Mouse (Mus musculus): ENCODE measurements around the gene Tcp1. TPM values are rescaled to one million over a fixed set of nuclear protein-coding genes. Genes with fewer than 3 reads are reported as not detected.
A peak's percentile ranks its signal among the peaks of the same experiment; 100 is the strongest.

The Tcp1 gene
- polyA plus RNA-seq, 1 experiment from 2014 or later: 375 TPM

- no peak overlapping the region for H3K4me3 ChIP-seq (ENCODE audit: low read depth, low read length)
- H3K4me2 ChIP-seq (ENCODE audit: low read depth, low read length): no peak overlapping the region
- H3K9me3 ChIP-seq (ENCODE audit: control insufficient read depth, low read length): no peaks in the 10 kb centered on the region
- H3K36me3 ChIP-seq (ENCODE audit: control insufficient read depth, insufficient read depth, low read length): peaks cover 16% of the 10 kb centered on the region; the same call in 1 of the 2 replicates
- H3K9ac ChIP-seq (replicated peaks; ENCODE audit: low read depth, low read length): no peak overlapping the region
- ATAC-seq (ENCODE audit: low read depth): no peak
- no peaks in the 10 kb centered on the region for H3K4me1 ChIP-seq (ENCODE audit: control insufficient read depth, insufficient read depth, low read length)
- WGBS: 93% methylated on average over 9 of the region's 9 CpGs
- no peak overlapping the region for H3K27ac ChIP-seq (ENCODE audit: low read depth, low read length)
- no peaks in the 10 kb centered on the region for H3K27me3 ChIP-seq (ENCODE audit: control insufficient read depth, insufficient read depth, low read length)
These were observed 9.1 kb upstream of the Tcp1 start for GRCm38 (mm10) chr17:12906436-12906835.

DNA sequence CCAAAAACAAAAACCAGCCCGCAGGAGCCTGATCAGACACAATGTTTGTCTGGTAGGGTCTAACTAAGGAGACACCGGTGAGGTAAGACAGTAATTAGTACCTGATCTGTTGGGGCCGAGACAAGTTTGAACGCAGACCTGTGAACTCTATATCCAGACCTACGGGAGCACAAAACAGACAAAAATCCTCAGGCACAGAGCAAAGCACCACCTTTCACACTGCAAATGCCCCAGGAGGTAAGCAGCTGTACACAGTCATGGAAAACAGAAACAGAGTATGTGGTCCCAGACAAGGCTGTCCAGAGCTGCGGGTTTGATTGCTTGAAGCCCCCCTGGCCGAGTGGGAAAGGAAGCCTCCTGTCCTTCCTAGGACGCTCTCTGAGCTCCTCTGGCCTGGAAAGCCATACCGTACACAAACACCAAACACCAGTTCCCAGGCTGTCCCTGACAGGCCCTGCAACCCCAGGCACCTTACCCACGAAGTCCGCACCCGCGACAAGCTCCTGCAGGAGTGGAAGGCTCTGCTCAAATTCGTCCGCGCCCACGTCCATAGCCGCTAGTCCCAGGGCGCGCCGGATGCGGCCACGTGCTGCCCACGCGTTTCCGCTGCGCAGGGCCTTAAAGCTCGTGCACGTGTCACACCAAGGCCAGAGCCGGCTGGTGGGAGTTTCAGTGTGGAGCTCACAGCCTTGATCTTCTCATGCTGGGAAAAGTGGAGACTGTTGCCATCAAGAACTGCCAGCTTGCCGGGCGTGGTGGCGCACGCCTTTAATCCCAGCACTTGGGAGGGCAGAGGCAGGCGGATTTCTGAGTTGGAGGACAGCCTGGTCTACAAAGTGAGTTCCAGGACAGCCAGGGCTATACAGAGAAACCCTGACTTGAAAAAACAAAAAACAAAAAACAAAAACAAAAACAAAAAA lies 5.9 kb upstream of the Tcp1 start, which contains the start of gene Pnldc1:
Gene Pnldc1, minus strand, starts transcription at position 870 of the 920 bp plus-strand sequence.
- Histone ChIP-seq H3K4me3 (ENCODE audit: low read depth, low read length) (no peak within 1 kb of the TSS), H3K36me3 (ENCODE audit: control insufficient read depth, insufficient read depth, low read length) (peaks cover 31% of the 10 kb centered on the region; the same call in 1 of the 2 replicates), H3K27me3 (ENCODE audit: control insufficient read depth, insufficient read depth, low read length) (no peaks in the 10 kb centered on the region), H3K27ac (ENCODE audit: low read depth, low read length) (no peak within 1 kb of the TSS), H3K9me3 (ENCODE audit: control insufficient read depth, low read length) (no peaks in the 10 kb centered on the region), H3K4me2 (ENCODE audit: low read depth, low read length) (no peak within 1 kb of the TSS), H3K4me1 (ENCODE audit: control insufficient read depth, insufficient read depth, low read length) (no peaks in the 10 kb centered on the region; the same call in 1 of the 2 replicates), H3K9ac (replicated peaks; ENCODE audit: low read depth, low read length) (no peak within 1 kb of the TSS)
- no peak for ATAC-seq (ENCODE audit: low read depth)
- WGBS: 84% methylated on average over 35 of the region's 35 CpGs

DNA sequence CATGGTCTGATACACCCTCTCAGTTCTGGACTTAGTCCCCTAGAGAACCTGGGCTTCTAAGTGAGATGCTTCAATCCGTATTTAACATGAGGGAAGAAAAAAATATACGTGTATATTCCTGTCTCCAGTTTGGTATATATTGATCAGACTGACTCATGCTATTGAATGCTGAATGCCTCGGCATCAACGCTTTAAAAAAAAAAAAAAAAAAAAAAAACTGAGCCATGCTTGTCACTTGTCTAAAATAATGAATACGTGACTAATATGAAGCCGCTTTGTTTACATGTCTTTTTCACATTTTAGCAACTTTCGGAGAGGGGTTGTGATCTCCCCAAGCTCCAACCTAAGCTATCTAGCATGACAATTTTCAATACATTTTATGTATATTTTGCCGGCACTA lies 5.1 kb upstream of the Tcp1 start:
- no peaks in the 10 kb centered on the region for H3K9me3 ChIP-seq (ENCODE audit: control insufficient read depth, low read length)
- 90% methylated on average over 8 of the region's 8 CpGs for WGBS
- no peak overlapping the region for H3K9ac ChIP-seq (replicated peaks; ENCODE audit: low read depth, low read length)
- no peak overlapping the region for H3K4me2 ChIP-seq (ENCODE audit: low read depth, low read length)
- peaks cover 7% of the 10 kb centered on the region; the same call in 1 of the 2 replicates for H3K4me1 ChIP-seq (ENCODE audit: control insufficient read depth, insufficient read depth, low read length)
- H3K36me3 ChIP-seq (ENCODE audit: control insufficient read depth, insufficient read depth, low read length): peaks cover 24% of the 10 kb centered on the region; the same call in 1 of the 2 replicates
- no peak overlapping the region for H3K4me3 ChIP-seq (ENCODE audit: low read depth, low read length)
- no peaks in the 10 kb centered on the region for H3K27me3 ChIP-seq (ENCODE audit: control insufficient read depth, insufficient read depth, low read length)
- H3K27ac ChIP-seq (ENCODE audit: low read depth, low read length): no peak overlapping the region
- ATAC-seq (ENCODE audit: low read depth): no peak

- peak within 1 kb of the TSS; percentile 96 for H3K9ac ChIP-seq (replicated peaks; ENCODE audit: low read depth, low read length)
- H3K27me3 ChIP-seq (ENCODE audit: control insufficient read depth, insufficient read depth, low read length): no peaks in the 10 kb centered on the region
- H3K4me2 ChIP-seq (ENCODE audit: low read depth, low read length): peak within 1 kb of the TSS; percentile 85
- WGBS: under 1% methylated on average over 56 of the region's 56 CpGs
- ATAC-seq (ENCODE audit: low read depth): peak; percentile 99
- peak within 1 kb of the TSS; percentile 88 for H3K27ac ChIP-seq (ENCODE audit: low read depth, low read length)
- peaks cover 12% of the 10 kb centered on the region; the same call in 1 of the 2 replicates for H3K4me1 ChIP-seq (ENCODE audit: control insufficient read depth, insufficient read depth, low read length)
- H3K4me3 ChIP-seq (ENCODE audit: low read depth, low read length): peak within 1 kb of the TSS; percentile 95
- H3K9me3 ChIP-seq (ENCODE audit: control insufficient read depth, low read length): no peaks in the 10 kb centered on the region
- peaks cover 40% of the 10 kb centered on the region for H3K36me3 ChIP-seq (ENCODE audit: control insufficient read depth, insufficient read depth, low read length)
These were observed 531 bp downstream of the Tcp1 start, which contains the start of gene Mrpl18 for GRCm38 (mm10) chr17:12915881-12916583. Mrpl18 (minus strand) TSS chr17:12916345.

DNA sequence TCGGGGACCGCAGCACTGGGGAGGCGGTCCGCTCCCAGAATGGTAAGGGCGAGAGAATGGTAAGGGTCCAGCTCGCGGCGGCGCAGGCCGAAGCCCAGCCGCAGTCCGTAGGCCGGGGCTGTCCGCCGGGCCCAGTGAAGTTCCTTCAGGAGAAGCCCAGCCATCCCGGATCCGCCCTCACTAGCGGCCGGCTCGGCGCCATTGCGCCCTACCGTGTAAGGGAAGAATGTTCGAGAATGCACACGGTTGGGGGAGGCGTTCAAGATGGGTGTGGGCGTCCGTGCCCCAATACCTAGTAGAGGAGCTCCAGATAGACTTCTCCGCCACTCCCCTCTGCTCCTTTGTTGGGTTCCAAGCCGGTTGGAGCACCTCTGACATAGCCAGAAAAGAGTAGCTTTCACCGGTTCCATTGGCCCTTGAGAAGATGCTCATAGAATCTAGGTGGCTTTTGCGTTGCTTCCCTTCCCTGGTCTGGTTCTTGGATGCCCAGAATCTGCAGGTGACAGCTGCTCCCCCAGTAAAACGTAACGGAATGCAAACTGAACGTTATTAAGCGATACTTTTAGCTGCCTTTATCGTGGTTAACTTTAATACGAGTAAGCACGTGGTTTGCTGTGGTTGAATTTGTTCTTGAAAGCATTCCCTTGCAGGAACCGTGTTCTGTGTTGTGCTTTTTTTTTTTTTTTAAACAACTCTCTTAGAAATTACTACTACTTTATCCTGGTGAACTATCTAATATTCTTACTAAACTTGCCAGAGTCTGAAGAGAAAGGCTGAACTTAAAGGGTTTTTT lies 1.3 kb downstream of the Tcp1 start:
- ATAC-seq (ENCODE audit: low read depth): peak; percentile 42
- H3K9me3 ChIP-seq (ENCODE audit: control insufficient read depth, low read length): no peaks in the 10 kb centered on the region
- H3K4me1 ChIP-seq (ENCODE audit: control insufficient read depth, insufficient read depth, low read length): peaks cover 12% of the 10 kb centered on the region; the same call in 1 of the 2 replicates
- H3K9ac ChIP-seq (replicated peaks; ENCODE audit: low read depth, low read length): peak overlapping the region; percentile 96
- peak overlapping the region; percentile 95 for H3K4me3 ChIP-seq (ENCODE audit: low read depth, low read length)
- peaks cover 42% of the 10 kb centered on the region for H3K36me3 ChIP-seq (ENCODE audit: control insufficient read depth, insufficient read depth, low read length)
- peak overlapping the region; percentile 64 for H3K4me2 ChIP-seq (ENCODE audit: low read depth, low read length)
- WGBS: 1% methylated on average over 40 of the region's 40 CpGs
- peak overlapping the region; percentile 88 for H3K27ac ChIP-seq (ENCODE audit: low read depth, low read length)
- no peaks in the 10 kb centered on the region for H3K27me3 ChIP-seq (ENCODE audit: control insufficient read depth, insufficient read depth, low read length)

DNA sequence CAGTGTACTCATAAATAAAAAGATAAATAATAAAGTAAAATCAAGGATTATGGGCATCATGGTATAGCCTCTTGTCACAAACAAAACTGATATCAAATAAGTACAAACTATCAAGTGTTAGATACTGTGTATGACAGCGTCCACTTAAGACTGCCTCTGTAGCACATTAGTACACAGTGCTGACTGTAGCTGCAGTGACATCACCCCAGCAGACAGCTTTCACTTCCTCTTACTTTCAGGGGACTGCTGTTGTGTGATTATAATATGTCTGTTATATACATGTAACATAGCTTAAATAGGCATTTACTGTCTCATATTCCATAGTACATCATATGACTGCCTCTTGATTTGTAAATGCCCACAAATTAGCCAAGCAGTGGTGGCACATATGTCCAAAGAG lies 5.6 kb downstream of the Tcp1 start:
- WGBS: 90% methylated on average over 1 of the region's 1 CpGs
- no peaks in the 10 kb centered on the region for H3K27me3 ChIP-seq (ENCODE audit: control insufficient read depth, insufficient read depth, low read length)
- peaks cover 5% of the 10 kb centered on the region; the same call in 1 of the 2 replicates for H3K4me1 ChIP-seq (ENCODE audit: control insufficient read depth, insufficient read depth, low read length)
- H3K27ac ChIP-seq (ENCODE audit: low read depth, low read length): no peak overlapping the region
- no peak overlapping the region for H3K4me2 ChIP-seq (ENCODE audit: low read depth, low read length)
- H3K4me3 ChIP-seq (ENCODE audit: low read depth, low read length): no peak overlapping the region
- no peak overlapping the region for H3K9ac ChIP-seq (replicated peaks; ENCODE audit: low read depth, low read length)
- no peak for ATAC-seq (ENCODE audit: low read depth)
- peaks cover 66% of the 10 kb centered on the region for H3K36me3 ChIP-seq (ENCODE audit: control insufficient read depth, insufficient read depth, low read length)
- H3K9me3 ChIP-seq (ENCODE audit: control insufficient read depth, low read length): no peaks in the 10 kb centered on the region

GRCm38 (mm10) chr17:12925001-12925400 lies 9.5 kb downstream of the Tcp1 start:
- ATAC-seq (ENCODE audit: low read depth): no peak
- WGBS: 95% methylated on average over 3 of the region's 3 CpGs
- Histone ChIP-seq H3K9me3 (ENCODE audit: control insufficient read depth, low read length) (no peaks in the 10 kb centered on the region), H3K27ac (ENCODE audit: low read depth, low read length) (no peak overlapping the region), H3K4me3 (ENCODE audit: low read depth, low read length) (no peak overlapping the region), H3K9ac (replicated peaks; ENCODE audit: low read depth, low read length) (no peak overlapping the region), H3K4me1 (ENCODE audit: control insufficient read depth, insufficient read depth, low read length) (no peaks in the 10 kb centered on the region), H3K27me3 (ENCODE audit: control insufficient read depth, insufficient read depth, low read length) (no peaks in the 10 kb centered on the region), H3K36me3 (ENCODE audit: control insufficient read depth, insufficient read depth, low read length) (peaks cover 56% of the 10 kb centered on the region), H3K4me2 (ENCODE audit: low read depth, low read length) (no peak overlapping the region)

GRCm38 (mm10) chr17:12925703-12926180 lies 10.2 kb downstream of the Tcp1 start:
- peaks cover 48% of the 10 kb centered on the region for H3K36me3 ChIP-seq (ENCODE audit: control insufficient read depth, insufficient read depth, low read length)
- no peaks in the 10 kb centered on the region for H3K4me1 ChIP-seq (ENCODE audit: control insufficient read depth, insufficient read depth, low read length)
- WGBS: 86% methylated on average over 8 of the region's 8 CpGs
- no peak for ATAC-seq (ENCODE audit: low read depth)
- H3K4me2 ChIP-seq (ENCODE audit: low read depth, low read length): no peak overlapping the region
- no peak overlapping the region for H3K4me3 ChIP-seq (ENCODE audit: low read depth, low read length)
- H3K27me3 ChIP-seq (ENCODE audit: control insufficient read depth, insufficient read depth, low read length): no peaks in the 10 kb centered on the region
- H3K9ac ChIP-seq (replicated peaks; ENCODE audit: low read depth, low read length): no peak overlapping the region
- H3K9me3 ChIP-seq (ENCODE audit: control insufficient read depth, low read length): no peaks in the 10 kb centered on the region
- H3K27ac ChIP-seq (ENCODE audit: low read depth, low read length): no peak overlapping the region
